In the genomic region with DNA sequence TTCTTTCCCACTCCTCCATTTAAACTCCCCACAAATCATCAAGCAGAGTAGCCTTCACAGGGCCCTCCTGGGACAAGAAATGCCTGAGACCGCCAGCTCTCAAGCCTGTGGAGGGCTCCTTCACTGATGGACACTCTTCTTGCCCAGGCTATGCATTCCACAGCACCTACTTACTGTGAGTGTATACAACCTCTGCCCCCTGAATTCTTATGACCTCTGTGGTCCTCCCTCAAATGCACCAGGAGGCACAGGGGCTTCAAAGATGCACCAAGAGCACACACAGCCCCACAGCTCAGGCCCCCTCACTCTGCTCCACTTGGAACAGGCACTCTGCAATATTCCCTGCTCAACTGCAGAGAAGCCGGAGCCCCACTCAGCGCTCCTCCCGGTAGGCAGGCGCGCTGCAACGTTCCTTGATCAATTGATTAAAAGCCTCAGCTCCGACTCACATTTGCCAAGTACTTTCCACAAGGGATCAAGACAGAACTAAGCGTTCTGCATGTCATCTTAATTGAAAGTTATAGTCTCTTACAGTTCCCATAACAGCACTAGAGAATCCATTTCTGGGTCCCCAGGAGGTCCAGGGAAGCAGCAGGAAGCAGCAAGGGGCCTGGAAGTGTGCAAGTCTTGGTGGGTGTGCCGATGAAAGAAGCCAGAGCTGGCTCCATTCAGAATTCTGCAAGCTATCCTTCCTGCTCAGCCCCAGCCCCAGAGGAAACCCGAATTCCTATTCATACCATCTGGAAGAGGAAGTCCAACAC, we compare ENCODE assay signal across 8 mouse cellular contexts. TPM values are rescaled to one million over a fixed set of nuclear protein-coding genes. Genes with fewer than 3 reads are reported as not detected.
DNase-seq lines count a peak whose midpoint lies in the region; ATAC-seq and TF ChIP-seq lines count a peak whose summit lies in the region.

No protein-coding gene starts in this region.

- H3K79me2 ChIP-seq in liver, adult 2 months (ENCODE audit: control insufficient read depth, insufficient read depth, low read length), result peaks cover 10% of the 10 kb centered on the region; the same call in 1 of the 2 replicates

- no peak overlapping the region for H3K4me3 ChIP-seq in liver, adult 2 months (ENCODE audit: insufficient read depth, low read depth, low read length)
- no peak overlapping the region for H3K4me3 ChIP-seq in forebrain, embryonic 14.5 days (ENCODE audit: low read depth, low read length)
- H3K4me3 ChIP-seq in limb, embryonic 13.5 days, result no peak overlapping the region
- H3K4me3 ChIP-seq in stomach, embryonic 14.5 days (ENCODE audit: low read depth, low read length), result no peak overlapping the region

- WGBS in liver, adult 2 months, result 74% methylated on average over 11 of the region's 11 CpGs
- WGBS in forebrain, embryonic 14.5 days, result 3% methylated on average over 11 of the region's 11 CpGs
- 5% methylated on average over 11 of the region's 11 CpGs for WGBS in limb, embryonic 13.5 days
- 15% methylated on average over 11 of the region's 11 CpGs for WGBS in stomach, embryonic 14.5 days

- H3K27ac ChIP-seq in liver, adult 2 months (replicated peaks; ENCODE audit: insufficient read depth, low read depth, low read length), result 0 out of 2 replicates have a peak overlapping the region, but pooled peaks have one; percentile 4
- 0 out of 2 replicates have a peak overlapping the region, but pooled peaks have one; percentile 3 for H3K27ac ChIP-seq in forebrain, embryonic 14.5 days (ENCODE audit: low read depth, low read length)
- H3K27ac ChIP-seq in limb, embryonic 13.5 days, result peak overlapping the region; percentile 64; the same call in 1 of the 2 replicates
- H3K27ac ChIP-seq in stomach, embryonic 14.5 days (ENCODE audit: low read length), result peak overlapping the region; percentile 61

- no peak for DNase-seq in liver, adult 2 months (ENCODE audit: extremely low read depth, low read depth, low spot score)
- no peak for DNase-seq in liver
- DNase-seq in forebrain, embryonic 14.5 days (ENCODE audit: low spot score), result peak; percentile 61
- DNase-seq in thymus, postnatal 14 days, result no peak
- no peak for DNase-seq in ovary, postnatal 10 days (ENCODE audit: low spot score)
- no peak for DNase-seq in urinary bladder, adult 18-20 months (ENCODE audit: low spot score in 2 of 2)

- H3K4me1 ChIP-seq in liver, adult 2 months (ENCODE audit: control insufficient read depth, insufficient read depth, low read length), result peaks cover 4% of the 10 kb centered on the region; the same call in 1 of the 2 replicates
- H3K4me1 ChIP-seq in forebrain, embryonic 14.5 days (ENCODE audit: control insufficient read depth, insufficient read depth, low read length), result peaks cover 8% of the 10 kb centered on the region
- H3K4me1 ChIP-seq in limb, embryonic 13.5 days, result peaks cover 79% of the 10 kb centered on the region
- peaks cover 51% of the 10 kb centered on the region for H3K4me1 ChIP-seq in stomach, embryonic 14.5 days (ENCODE audit: control insufficient read depth, insufficient read depth, low read length)

- H3K27me3 ChIP-seq in liver, adult 2 months (ENCODE audit: control insufficient read depth, insufficient read depth, low read length), result no peaks in the 10 kb centered on the region
- peaks cover 28% of the 10 kb centered on the region for H3K27me3 ChIP-seq in forebrain, embryonic 14.5 days (replicated peaks; ENCODE audit: control insufficient read depth, insufficient read depth, low read length)
- H3K27me3 ChIP-seq in limb, embryonic 13.5 days, result peaks cover 13% of the 10 kb centered on the region; the same call in 1 of the 2 replicates
- no peaks in the 10 kb centered on the region for H3K27me3 ChIP-seq in stomach, embryonic 14.5 days (ENCODE audit: control insufficient read depth, insufficient read depth, low read length)

- no peak for TF ChIP-seq POLR2A in liver, adult 2 months (IDR thresholded peaks at IDR 0.05; ENCODE audit: extremely low read depth, insufficient read depth, low read length)

- H3K36me3 ChIP-seq in liver, adult 2 months (ENCODE audit: control insufficient read depth, insufficient read depth, low read length), result peaks cover 3% of the 10 kb centered on the region; the same call in 1 of the 2 replicates
- H3K36me3 ChIP-seq in forebrain, embryonic 14.5 days (ENCODE audit: control insufficient read depth, insufficient read depth, low read length), result no peaks in the 10 kb centered on the region
- H3K36me3 ChIP-seq in limb, embryonic 13.5 days, result peaks cover 14% of the 10 kb centered on the region
- peaks cover 5% of the 10 kb centered on the region; the same call in 1 of the 2 replicates for H3K36me3 ChIP-seq in stomach, embryonic 14.5 days (ENCODE audit: control insufficient read depth, insufficient read depth, low read length)

- no peaks in the 10 kb centered on the region for H3K9me3 ChIP-seq in forebrain, embryonic 14.5 days (replicated peaks; ENCODE audit: control insufficient read depth, low read length)
- H3K9me3 ChIP-seq in limb, embryonic 13.5 days, result no peaks in the 10 kb centered on the region
- no peaks in the 10 kb centered on the region for H3K9me3 ChIP-seq in stomach, embryonic 14.5 days (ENCODE audit: control insufficient read depth, low read depth, low read length)

- peak overlapping the region; percentile 35; the same call in 1 of the 2 replicates for H3K4me2 ChIP-seq in forebrain, embryonic 14.5 days (ENCODE audit: low read length)
- H3K4me2 ChIP-seq in limb, embryonic 13.5 days (replicated peaks), result peak overlapping the region; percentile 48
- H3K4me2 ChIP-seq in stomach, embryonic 14.5 days (replicated peaks; ENCODE audit: low read depth, low read length), result peak overlapping the region; percentile 15

- peak; percentile 48; the same call in 1 of the 2 replicates for ATAC-seq in forebrain, embryonic 14.5 days
- ATAC-seq in limb, embryonic 13.5 days (ENCODE audit: low FRiP score, low read depth), result peak; percentile 49; the same call in 1 of the 2 replicates
- no peak for ATAC-seq in stomach, embryonic 14.5 days (ENCODE audit: insufficient number of reproducible peaks, insufficient read depth, low FRiP score, low read depth)

- no peak for TF ChIP-seq CTCF in liver, adult 2 months (IDR thresholded peaks at IDR 0.05; ENCODE audit: low read depth, low read length)

- H3K9ac ChIP-seq in liver, adult 2 months (ENCODE audit: low read depth, low read length), result no peak overlapping the region
- no peak overlapping the region; the same call in 1 of the 2 replicates for H3K9ac ChIP-seq in forebrain, embryonic 14.5 days (ENCODE audit: low read length)
- H3K9ac ChIP-seq in limb, embryonic 13.5 days, result peak overlapping the region; percentile 15; the same call in 1 of the 2 replicates
- no peak overlapping the region for H3K9ac ChIP-seq in stomach, embryonic 14.5 days (replicated peaks; ENCODE audit: low read depth, low read length)

RNA-seq across cellular contexts. Expression of gene Vangl1, which starts 10.0 kb away (rescaled TPM):
- 3.6 and 4.6 TPM in 2 replicates for total RNA-seq in liver, adult 2 months (2014; rRNA removed)
- polyA plus RNA-seq in liver, adult 2 months (2012; rRNA removed), result 7.8 and 8.9 TPM in 2 replicates
- 4.6 and 6.2 TPM in 2 replicates for polyA plus RNA-seq in forebrain, embryonic 14.5 days (2014; fragmentation: Nextera tagmentation; extraction: Ambion mirVana)
- 17.2 and 19.8 TPM in 2 replicates for polyA plus RNA-seq in limb, embryonic 13.5 days (2015; fragmentation: Nextera tagmentation; extraction: Ambion mirVana)
- polyA plus RNA-seq in stomach, embryonic 14.5 days (2014; fragmentation: Nextera tagmentation; extraction: Ambion mirVana), result 29.5 and 30.2 TPM in 2 replicates

Comparison
In these comparisons a context has a peak if more than half of its experiments do, and no peak if none do; other contexts are left out.
1. H3K27ac ChIP-seq: peak in every context shown above with its lines; median percentile 64 in limb, embryonic 13.5 days; 61 in stomach, embryonic 14.5 days; 4 in liver, adult 2 months; 3 in forebrain, embryonic 14.5 days.